Comparison of ENCODE assay signal across 9 mouse cellular contexts in the genomic region with DNA sequence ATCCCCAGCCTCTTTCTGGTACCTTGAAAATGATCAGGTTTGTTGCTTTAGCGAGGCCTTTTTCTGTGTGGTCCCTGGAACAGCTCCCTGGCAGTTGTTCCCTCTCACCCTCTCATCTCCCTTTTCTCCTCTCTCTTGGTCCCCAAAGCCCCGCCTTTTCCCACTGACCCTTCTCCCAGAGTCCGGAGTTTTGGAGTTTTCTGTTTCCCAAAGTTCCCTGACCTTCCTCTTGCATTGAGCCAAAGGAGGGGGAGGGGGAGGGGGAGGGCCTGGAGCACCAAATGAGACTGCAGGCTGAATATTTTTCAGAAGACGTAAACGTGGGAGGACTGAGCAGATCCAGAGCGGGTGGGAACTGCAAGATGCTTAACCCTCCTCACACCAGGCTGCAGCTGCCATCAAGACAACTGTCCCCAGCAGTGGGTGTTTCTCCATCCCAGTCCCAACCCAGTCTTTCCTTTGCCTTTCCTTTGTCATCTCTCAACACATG. TPM values are rescaled to one million over a fixed set of nuclear protein-coding genes. Genes with fewer than 3 reads are reported as not detected.
DNase-seq lines count a peak whose midpoint lies in the region; ATAC-seq lines count a peak whose summit lies in the region.
"Had no signal": no experiment of that assay in that cellular context is flagged by ENCODE, and none has a peak within 500 bp of the region (broad histone marks: within the 10 kb centered on the region; RNA-seq: fewer than 3 reads in every experiment).

A gene (minus strand): TSS at position 218 of the 490 bp plus-strand sequence.

- H3K9me3 ChIP-seq in heart, embryonic 11.5 days (replicated peaks; ENCODE audit: control insufficient read depth, low read length) = no peaks in the 10 kb centered on the region

- H3K27me3 ChIP-seq in heart, embryonic 11.5 days (ENCODE audit: control insufficient read depth, insufficient read depth, low read length) = no peaks in the 10 kb centered on the region

- peak; percentile 97 for DNase-seq in adipocyte (ENCODE audit: low spot score)
- DNase-seq in adrenal gland, postnatal 36 days = peak in 1 of 2 experiments; percentile 44
- peak; percentile 68 to 83 for DNase-seq in kidney, postnatal 25 days
- peak; percentile 60 for DNase-seq in lung, postnatal 14 days
- DNase-seq in right cerebral cortex, postnatal 10 days (ENCODE audit: low spot score in 2 of 2) = no peak

- no peak within 1 kb of the TSS for H3K4me3 ChIP-seq in heart, embryonic 11.5 days (ENCODE audit: low read depth, low read length)

- no peak within 1 kb of the TSS for H3K9ac ChIP-seq in heart, embryonic 11.5 days (ENCODE audit: low read depth, low read length)

- no peak for ATAC-seq in heart, embryonic 11.5 days (replicated peaks; ENCODE audit: insufficient number of reproducible peaks, low FRiP score, low TSS enrichment)
- ATAC-seq in monocyte, adult 5-6 weeks (replicated peaks; ENCODE audit: insufficient number of reproducible peaks, low FRiP score, low TSS enrichment, poor library complexity, severe bottlenecking) = no peak
- no peak for ATAC-seq in megakaryocyte progenitor cell, adult 5-6 weeks (replicated peaks; ENCODE audit: poor library complexity)

- H3K27ac ChIP-seq in heart, embryonic 11.5 days (ENCODE audit: low read depth, low read length) = peak within 1 kb of the TSS; percentile 68
- H3K27ac ChIP-seq: macrophage had no signal

- H3K36me3 ChIP-seq in heart, embryonic 11.5 days (ENCODE audit: control insufficient read depth, insufficient read depth, low read length) = no peaks in the 10 kb centered on the region

- H3K4me1 ChIP-seq in heart, embryonic 11.5 days (ENCODE audit: control insufficient read depth, insufficient read depth, low read length) = peaks cover 25% of the 10 kb centered on the region

- 18% methylated on average over 6 of the region's 6 CpGs for WGBS in heart, embryonic 11.5 days (ENCODE audit: insufficient replicate concordance)

- peak within 1 kb of the TSS; percentile 27; the same call in 1 of the 2 replicates for H3K4me2 ChIP-seq in heart, embryonic 11.5 days

RNA-seq across cellular contexts. Expression of the gene that starts here (rescaled TPM):
- total RNA-seq in adrenal gland, postnatal 36 days (2021) = 10 to 100 TPM; 52.7 to 77.5 TPM
- 16.4 and 18.3 TPM in 2 replicates for polyA plus RNA-seq in heart, embryonic 11.5 days (2014; fragmentation: Nextera tagmentation; extraction: Ambion mirVana)
- total RNA-seq in monocyte, adult 5-6 weeks (2017) = not detected in 3 replicates
- total RNA-seq in megakaryocyte progenitor cell, adult 5-6 weeks (2015) = not detected in 2 replicates
- total RNA-seq in megakaryocyte progenitor cell, adult 5-6 weeks (2017) = not detected in 2 replicates
- polyA plus RNA-seq: macrophage had no signal

Comparison
In these comparisons a context has a peak if more than half of its experiments do, and no peak if none do; other contexts are left out.
1. RNA of the gene that starts here (total RNA-seq): 52.7 to 77.5 TPM in adrenal gland, postnatal 36 days; not detected in monocyte, adult 5-6 weeks and not detected in megakaryocyte progenitor cell, adult 5-6 weeks; every median in the first group is over 10 times any median in the second.
2. DNase-seq: peak in adipocyte (single experiment), kidney, postnatal 25 days (2 of 2) and lung, postnatal 14 days (single experiment); none in right cerebral cortex, postnatal 10 days (0 of 2).